Mouse (Mus musculus) heart, postnatal 10 days (tissue): ENCODE data around the gene D930020B18Rik. TPM values are rescaled to one million over a fixed set of nuclear protein-coding genes. Genes with fewer than 3 reads are reported as not detected.

Source experiments
- microRNA-seq, 2 experiments: library from miRNA; unstranded; fragments of <30 nt; microRNA quantifications; one replicate each; pipeline ENCODE4 v1.2.0; 2022
- total RNA-seq, 2 experiments: library from RNA; stranded (reverse); gene quantifications; 2 replicates each; pipeline ENCODE4 v1.2.3; 2021

D930020B18Rik gene
- total RNA-seq, 2 experiments from 2014 or later: not detected

Small RNA genes within 50 kb of the gene (microRNA-seq; reads per million reads assigned to microRNA genes)
- 0 reads per million in 2 experiments for gene Gm24330

Other genes starting within 250 kb of the D930020B18Rik start
- 100 to 1,000 TPM in 1 of 2 experiments, 10 to 100 TPM in 1; 98.8 to 116 TPM for gene Rassf3, start 165.2 kb upstream of the D930020B18Rik start, total RNA-seq
- 10 to 100 TPM; 17.3 to 19.5 TPM for gene Tbk1, start 54.8 kb upstream of the D930020B18Rik start, total RNA-seq
- gene Xpot, start 15.3 kb upstream of the D930020B18Rik start, total RNA-seq: 10 to 100 TPM; 31.7 to 33.8 TPM
- gene BC048403, start 98.3 kb downstream of the D930020B18Rik start, total RNA-seq: 1 to 10 TPM; 2.5 to 2.7 TPM